Mouse (Mus musculus) urinary bladder, postnatal 25 days (tissue): Measurements from ENCODE around the gene Cdh18.
"Not testable (repeated sequence)": the region's sequence is repeated elsewhere in the genome, so short reads cannot be mapped to it uniquely, and the experiment has no call there.

Experiments
- DNase-seq: peaks from one replicate; pipeline ENCODE4 v3.0.0; 2022; ENCODE audit warnings: low spot score

Cdh18 gene

GRCm38 (mm10) chr15:22548711-22549271 is at the start of gene Cdh18:
Cdh18 (plus strand) TSS chr15:22549022.
- no peak for DNase-seq

GRCm38 (mm10) chr15:22511271-22511670 is 37.6 kb upstream of the Cdh18 start:
- no peak for DNase-seq

GRCm38 (mm10) chr15:22535828-22536227 is 13.0 kb upstream of the Cdh18 start:
- DNase-seq, result no peak

GRCm38 (mm10) chr15:22577974-22578616 is 29.3 kb downstream of the Cdh18 start:
- DNase-seq, result no peak

- no peak for DNase-seq
These were observed 29.8 kb downstream of the Cdh18 start for GRCm38 (mm10) chr15:22578617-22578990.

- no peak for DNase-seq
These were observed 35.8 kb downstream of the Cdh18 start for GRCm38 (mm10) chr15:22584667-22585066.

- DNase-seq, result no peak
These were observed 167.6 kb downstream of the Cdh18 start for GRCm38 (mm10) chr15:22716376-22716775.

- DNase-seq, result no peak
These were observed 168.9 kb downstream of the Cdh18 start for GRCm38 (mm10) chr15:22717681-22718080.

GRCm38 (mm10) chr15:22726574-22726973 is 177.8 kb downstream of the Cdh18 start:
- DNase-seq, result no peak

GRCm38 (mm10) chr15:22733039-22733438 is 184.2 kb downstream of the Cdh18 start:
- no peak for DNase-seq

GRCm38 (mm10) chr15:22736165-22736564 is 187.3 kb downstream of the Cdh18 start:
- DNase-seq, result no peak

GRCm38 (mm10) chr15:22761257-22761656 is 212.4 kb downstream of the Cdh18 start:
- not testable (repeated sequence) for DNase-seq

- DNase-seq, result not testable (repeated sequence)
These were observed 217.8 kb downstream of the Cdh18 start for GRCm38 (mm10) chr15:22766591-22766990.

GRCm38 (mm10) chr15:22776346-22776745 is 227.5 kb downstream of the Cdh18 start:
- no peak for DNase-seq

- no peak for DNase-seq
These were observed 240.9 kb downstream of the Cdh18 start for GRCm38 (mm10) chr15:22789696-22790095.

- DNase-seq, result no peak
These were observed 243.0 kb downstream of the Cdh18 start for GRCm38 (mm10) chr15:22791791-22792190.

GRCm38 (mm10) chr15:22833127-22833526 is 284.3 kb downstream of the Cdh18 start:
- DNase-seq, result no peak

GRCm38 (mm10) chr15:22837173-22837572 is 288.4 kb downstream of the Cdh18 start:
- no peak for DNase-seq

- DNase-seq, result no peak
These were observed 308.9 kb downstream of the Cdh18 start for GRCm38 (mm10) chr15:22857704-22858103.

GRCm38 (mm10) chr15:22870679-22871078 is 321.9 kb downstream of the Cdh18 start:
- no peak for DNase-seq

- no peak for DNase-seq
These were observed 348.9 kb downstream of the Cdh18 start for GRCm38 (mm10) chr15:22897724-22898123.

GRCm38 (mm10) chr15:22898208-22898607 is 349.4 kb downstream of the Cdh18 start:
- no peak for DNase-seq

- no peak for DNase-seq
These were observed 365.6 kb downstream of the Cdh18 start for GRCm38 (mm10) chr15:22914444-22914843.

- no peak for DNase-seq
These were observed 385.5 kb downstream of the Cdh18 start for GRCm38 (mm10) chr15:22934293-22934692.
